Mouse (Mus musculus) spleen, adult 12 weeks (tissue): Measurements from ENCODE around the gene Ass1.
A peak's percentile ranks its signal among the peaks of the same experiment; 100 is the strongest.

Experiments
- DNase-seq: peaks from one replicate; pipeline ENCODE4 v3.0.0; 2022; ENCODE audit warnings: low spot score

Ass1 gene

GRCm38 (mm10) chr2:31458989-31459936 lies 10.7 kb upstream of the Ass1 start:
- no peak for DNase-seq

DNA sequence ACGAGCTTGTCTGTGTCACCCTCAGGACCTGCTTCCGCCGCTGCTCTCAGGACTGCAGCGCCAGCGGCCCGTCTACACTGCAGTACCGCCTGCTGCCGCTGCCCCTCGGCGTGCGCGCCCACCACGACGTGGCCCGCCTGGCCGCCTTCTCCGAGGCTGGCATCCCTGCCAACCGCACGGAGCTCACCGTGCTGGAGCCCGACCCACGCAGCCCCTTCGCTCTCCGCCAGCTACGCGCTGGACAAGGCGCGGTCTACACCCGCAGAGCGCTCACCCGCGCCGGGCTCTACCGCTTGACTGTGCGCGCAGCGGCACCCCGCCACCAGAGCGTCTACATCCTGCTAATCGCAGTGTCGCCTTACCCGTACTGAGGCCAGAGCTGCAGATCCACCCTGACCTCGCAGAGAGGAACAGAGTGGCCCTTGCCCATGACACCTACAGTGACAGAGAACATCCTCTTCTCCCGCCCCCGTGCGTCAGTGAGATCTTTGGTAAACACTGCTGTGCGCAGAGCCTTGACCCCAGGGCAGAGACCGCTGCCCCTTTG lies 9.9 kb upstream of the Ass1 start:
- DNase-seq: no peak

GRCm38 (mm10) chr2:31460920-31461319 lies 9.1 kb upstream of the Ass1 start:
- no peak for DNase-seq

- no peak for DNase-seq
Observed at GRCm38 (mm10) chr2:31462051-31462450, 8.0 kb upstream of the Ass1 start.

GRCm38 (mm10) chr2:31463253-31463652 lies 6.8 kb upstream of the Ass1 start:
- DNase-seq: no peak

GRCm38 (mm10) chr2:31463696-31464528 lies 6.1 kb upstream of the Ass1 start:
- DNase-seq: no peak

GRCm38 (mm10) chr2:31464529-31464910 lies 5.5 kb upstream of the Ass1 start:
- DNase-seq: no peak

DNA sequence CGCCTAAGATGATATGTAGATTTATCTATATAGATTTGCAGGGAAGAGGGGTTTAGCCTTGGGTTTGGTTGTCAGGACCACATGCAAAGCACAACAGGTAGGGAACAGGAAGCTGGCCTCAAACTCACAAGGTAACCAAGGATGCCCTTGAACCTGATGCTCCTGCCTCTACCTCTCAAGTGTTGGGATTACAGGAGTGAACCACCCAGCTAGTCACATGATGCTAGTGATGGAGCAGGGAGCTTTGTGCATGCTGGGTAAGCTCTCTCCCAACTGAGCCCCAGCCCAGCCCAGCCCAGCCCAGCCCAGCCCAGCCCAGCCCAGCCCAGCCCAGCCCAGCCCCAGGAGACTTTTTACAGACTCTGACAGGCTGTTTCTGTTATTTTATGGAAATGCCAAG lies 2.5 kb upstream of the Ass1 start:
- no peak for DNase-seq

DNA sequence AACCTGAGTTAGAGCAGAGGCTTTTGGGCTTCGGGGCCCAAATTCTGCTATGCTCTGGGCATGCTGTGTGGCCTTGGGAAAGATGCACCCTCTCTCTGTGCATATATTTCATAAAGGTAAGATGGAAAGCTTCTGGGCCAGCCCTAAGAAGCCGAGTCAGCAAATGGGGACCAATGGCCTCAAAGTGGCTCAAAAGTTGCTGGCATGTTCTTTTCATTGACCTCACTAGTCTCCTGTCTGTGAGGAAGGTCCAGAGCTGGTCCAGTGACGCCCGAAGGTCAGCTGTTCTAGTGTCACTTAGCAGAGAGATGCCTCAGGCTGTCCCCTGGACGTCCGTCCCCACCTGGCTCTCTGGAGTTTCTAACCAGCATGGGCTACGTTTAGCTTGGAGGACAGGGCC lies 1.1 kb upstream of the Ass1 start:
- DNase-seq: no peak

DNA sequence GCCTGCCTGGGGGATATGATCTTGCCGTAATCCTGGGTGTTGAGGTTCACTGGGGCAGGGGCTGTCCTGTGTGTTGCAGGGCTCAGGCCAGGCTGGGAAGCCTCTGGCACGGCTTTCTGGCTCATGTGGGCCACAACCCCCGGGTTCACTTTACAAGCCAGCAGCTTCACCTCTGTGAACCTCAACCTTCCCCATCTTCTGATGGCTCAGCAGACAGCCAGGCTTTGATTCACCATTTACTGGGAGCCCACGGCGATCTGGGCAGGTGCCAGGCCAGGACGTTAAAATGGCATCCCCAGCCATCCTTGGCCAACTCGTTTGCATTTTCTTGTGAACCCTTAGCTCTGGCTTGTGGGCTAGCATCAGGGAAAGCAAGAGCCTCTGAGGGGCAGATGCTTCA lies 527 bp upstream of the Ass1 start:
- no peak for DNase-seq

- no peak for DNase-seq
Observed at GRCm38 (mm10) chr2:31470683-31471385, 827 bp downstream of the Ass1 start.

DNA sequence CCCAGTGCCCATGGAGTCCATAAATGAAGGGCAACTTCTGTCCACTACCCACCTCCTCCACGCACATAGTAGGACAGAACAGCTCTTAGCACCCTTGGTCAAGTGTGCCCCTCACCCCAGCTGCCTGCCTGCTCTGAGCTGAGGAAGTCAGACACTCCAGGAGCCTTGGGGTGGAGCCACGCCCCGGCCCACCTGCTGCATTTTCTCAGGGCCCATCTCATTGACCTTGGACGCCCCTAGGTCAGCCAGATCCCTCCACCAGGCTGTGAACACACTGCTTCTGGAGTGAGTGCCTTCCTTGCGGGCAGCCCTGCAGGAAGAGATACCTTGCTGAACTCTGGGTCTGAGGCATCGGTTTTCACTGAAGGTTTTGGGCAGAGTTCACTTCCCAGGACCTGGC lies 1.6 kb downstream of the Ass1 start:
- DNase-seq: no peak

- peak; percentile 47 for DNase-seq
Observed at GRCm38 (mm10) chr2:31472406-31473065, 2.5 kb downstream of the Ass1 start.

DNA sequence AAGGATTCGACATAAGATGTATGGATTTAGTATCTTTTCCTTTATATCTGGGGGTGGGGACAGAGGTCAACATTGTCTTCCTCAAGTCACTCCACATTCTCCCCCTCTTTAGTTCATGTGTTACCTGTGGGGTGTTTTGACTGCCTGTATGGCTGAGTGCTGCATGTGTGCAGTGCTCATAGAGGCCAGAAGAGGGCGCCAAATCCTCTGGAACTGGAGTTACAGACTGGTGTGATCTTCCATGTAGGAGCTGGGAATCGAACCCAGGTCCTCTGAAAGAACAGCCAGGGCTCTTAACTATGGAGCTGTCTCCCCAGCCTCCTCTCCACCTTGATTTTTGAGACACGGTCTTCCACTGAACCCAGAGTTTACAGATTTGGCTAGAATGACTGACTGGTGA lies 3.9 kb downstream of the Ass1 start:
- no peak for DNase-seq

GRCm38 (mm10) chr2:31474686-31475085 lies 4.7 kb downstream of the Ass1 start:
- no peak for DNase-seq

- DNase-seq: no peak
Observed at GRCm38 (mm10) chr2:31476107-31476820, 6.3 kb downstream of the Ass1 start.

GRCm38 (mm10) chr2:31477234-31478161 lies 7.5 kb downstream of the Ass1 start:
- DNase-seq: no peak

GRCm38 (mm10) chr2:31482914-31483575 lies 13.0 kb downstream of the Ass1 start:
- DNase-seq: peak; percentile 54

DNA sequence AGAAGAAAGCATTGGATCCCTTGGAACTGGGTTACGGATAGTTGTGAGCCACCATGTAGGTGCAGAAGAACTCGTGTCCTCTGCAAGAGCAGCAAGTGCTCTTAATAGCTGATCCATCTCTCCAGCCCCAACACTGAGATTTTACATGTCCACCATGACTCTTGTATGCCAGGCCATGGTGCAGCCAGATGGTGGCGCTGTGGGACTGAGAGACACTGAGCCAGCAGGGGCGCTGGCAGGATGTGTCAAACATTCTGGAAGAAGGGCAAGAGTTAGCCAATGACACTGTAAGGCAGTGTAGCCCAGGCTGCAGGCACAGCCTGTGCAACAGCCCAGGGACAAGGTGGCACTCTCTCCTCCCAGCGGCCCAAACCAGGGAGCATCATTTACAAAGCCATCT lies 14.2 kb downstream of the Ass1 start:
- DNase-seq: no peak
